Mouse (Mus musculus) G1E (cell line): ENCODE results near the gene Endod1.

ENCODE experiments used
- CTCF ChIP-seq: IDR thresholded peaks from 2 replicates; pipeline ENCODE4 v1.5.1; 2012; ENCODE audit warnings: low read depth, low read length, inconsistent platforms, mixed read lengths
- GATA1 ChIP-seq: IDR thresholded peaks from 2 replicates; pipeline ENCODE4 v1.6.1; 2012; ENCODE audit warnings: borderline replicate concordance, low read length, inconsistent platforms, mixed read lengths
- POLR2AphosphoS5 ChIP-seq: IDR thresholded peaks from 2 replicates; pipeline ENCODE4 v1.6.1; 2012; ENCODE audit warnings: low read depth, low read length, inconsistent platforms; ENCODE audit not compliant: insufficient replicate concordance
- TAL1 ChIP-seq: conservative IDR thresholded peaks from 2 replicates; pipeline ENCODE4 v1.6.1; 2012; ENCODE audit warnings: low read depth, low read length, inconsistent platforms, mixed read lengths

DNA sequence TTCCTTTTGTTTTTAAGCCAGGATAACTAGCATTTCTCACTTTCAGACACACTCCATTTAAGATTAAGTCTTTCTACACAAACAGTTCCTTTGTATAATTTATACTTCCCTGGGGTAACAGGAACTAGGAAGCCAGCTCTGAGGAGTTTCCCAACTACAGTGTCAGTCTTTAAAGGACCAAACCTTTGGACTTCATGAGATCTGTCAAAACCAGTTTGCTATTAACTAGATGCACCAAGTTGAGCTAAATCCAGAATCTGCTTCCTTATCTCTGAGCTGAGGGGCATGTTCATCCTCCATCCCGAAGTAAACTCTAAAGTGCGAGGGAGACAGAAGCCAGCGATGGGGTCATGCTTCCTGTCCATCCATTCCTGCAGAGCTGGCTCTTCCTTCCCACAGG is 74.0 kb downstream of the Endod1 start:
- TF ChIP-seq CTCF (no peak), POLR2AphosphoS5 (no peak), GATA1 (no peak), TAL1 (no peak)
